Mouse (Mus musculus) CH12.LX (cell line): ENCODE data around the gene Mob3b. TPM values are rescaled to one million over a fixed set of nuclear protein-coding genes. Genes with fewer than 3 reads are reported as not detected.

ENCODE experiments used
- DNase-seq: peaks from one replicate; pipeline ENCODE4 v3.0.0-alpha.2; 2013; ENCODE audit errors: extremely low read depth
- H3K27ac ChIP-seq: 2 replicates; pipeline ENCODE4 v1.5.1; 2012; ENCODE audit warnings: low read depth, mild to moderate bottlenecking, control low read depth, moderate library complexity; ENCODE audit not compliant: insufficient read depth
- H3K27me3 ChIP-seq: replicated peaks from 2 replicates; pipeline ENCODE3; 2012; ENCODE audit warnings: inconsistent platforms
- H3K36me3 ChIP-seq, 2 experiments: replicated peaks in 1 of 2; 2 replicates each; pipeline versions ENCODE3 to v1.6.1; 2012; ENCODE audit warnings: inconsistent platforms in 1 of 2, low read length in 1 of 2, mild to moderate bottlenecking in 1 of 2, mixed read lengths in 1 of 2, moderate library complexity in 1 of 2; ENCODE audit not compliant: control insufficient read depth in 1 of 2, insufficient read depth in 1 of 2
- H3K4me1 ChIP-seq, 2 experiments: 2 replicates each; pipeline ENCODE4 v1.6.1; 2012; ENCODE audit warnings: inconsistent platforms in 1 of 2, moderate library complexity in 1 of 2; ENCODE audit not compliant: insufficient read depth in 2 of 2, control insufficient read depth in 1 of 2
- H3K4me2 ChIP-seq: 2 replicates; pipeline ENCODE4 v1.6.1; 2012; ENCODE audit warnings: low read depth, mild to moderate bottlenecking, control low read depth; ENCODE audit not compliant: poor library complexity, insufficient read depth, severe bottlenecking
- H3K4me3 ChIP-seq, 3 experiments: fragments of 150-350 bp in 1 of 3; sonication (generic) in 1 of 3; replicated peaks in 1 of 3; 2 replicates each; pipeline versions ENCODE3 to v1.5.1; 2011 to 2012; ENCODE audit warnings: low read depth in 2 of 3, low read length in 2 of 3, mild to moderate bottlenecking in 2 of 3, moderate library complexity in 2 of 3, control low read depth in 1 of 3, improper control_type of control experiment in 1 of 3, inconsistent platforms in 1 of 3, mixed read lengths in 1 of 3; ENCODE audit not compliant: poor library complexity in 1 of 3
- H3K79me2 ChIP-seq: replicated peaks from 2 replicates; pipeline ENCODE4 v1.6.1; 2012; ENCODE audit warnings: mild to moderate bottlenecking, moderate library complexity; ENCODE audit not compliant: control insufficient read depth, poor library complexity, insufficient read depth, severe bottlenecking; ENCODE audit errors: extremely low read depth
- H3K9ac ChIP-seq: 2 replicates; pipeline ENCODE4 v1.6.1; 2012; ENCODE audit warnings: low read depth, mild to moderate bottlenecking, control low read depth, moderate library complexity; ENCODE audit not compliant: insufficient read depth
- H3K9me3 ChIP-seq: replicated peaks from 2 replicates; pipeline ENCODE3; 2012; ENCODE audit warnings: low read length, inconsistent platforms, mixed read lengths
- BHLHE40 ChIP-seq: IDR thresholded peaks from 2 replicates; pipeline ENCODE4 v1.6.1; 2011; ENCODE audit warnings: mild to moderate bottlenecking, low read depth, low read length, improper control_type of control experiment
- CHD2 ChIP-seq: IDR thresholded peaks from 2 replicates; pipeline ENCODE4 v1.6.1; 2011; ENCODE audit warnings: low read length, improper control_type of control experiment
- E2F4 ChIP-seq: IDR thresholded peaks from 2 replicates; pipeline ENCODE4 v1.6.1; 2011; ENCODE audit warnings: low read depth, low read length, improper control_type of control experiment; ENCODE audit not compliant: insufficient replicate concordance
- EP300 ChIP-seq: IDR thresholded peaks from 2 replicates; pipeline ENCODE4 v1.6.1; 2011; ENCODE audit warnings: low read length, improper control_type of control experiment
- ETS1 ChIP-seq: conservative IDR thresholded peaks from 2 replicates; pipeline ENCODE4 v1.6.1; 2012; ENCODE audit warnings: low read depth, mild to moderate bottlenecking, inconsistent platforms, low read length, improper control_type of control experiment, moderate library complexity
- GABPA ChIP-seq: IDR thresholded peaks from 2 replicates; pipeline ENCODE4 v1.6.1; 2012; ENCODE audit warnings: low read depth, low read length, improper control_type of control experiment, inconsistent platforms; ENCODE audit not compliant: insufficient replicate concordance
- HCFC1 ChIP-seq: IDR thresholded peaks from 2 replicates; pipeline ENCODE4 v1.6.1; 2012; ENCODE audit warnings: low read depth, mild to moderate bottlenecking, inconsistent platforms, low read length, improper control_type of control experiment
- IRF4 ChIP-seq: IDR thresholded peaks from 2 replicates; pipeline ENCODE4 v1.6.1; 2014; ENCODE audit warnings: low read depth, mild to moderate bottlenecking, inconsistent platforms, low read length, improper control_type of control experiment
- JUN ChIP-seq: IDR thresholded peaks from 2 replicates; pipeline ENCODE4 v1.6.1; 2011; ENCODE audit warnings: low read depth, mild to moderate bottlenecking, low read length, improper control_type of control experiment, moderate library complexity; ENCODE audit not compliant: insufficient read depth
- JUND ChIP-seq: conservative IDR thresholded peaks from 2 replicates; pipeline ENCODE4 v1.6.1; 2011; ENCODE audit warnings: low read depth, low read length, improper control_type of control experiment
- MAFK ChIP-seq: IDR thresholded peaks from 2 replicates; pipeline ENCODE4 v1.6.1; 2011; ENCODE audit warnings: low read length, improper control_type of control experiment; ENCODE audit not compliant: insufficient replicate concordance
- MAX ChIP-seq: IDR thresholded peaks from 2 replicates; pipeline ENCODE4 v1.6.1; 2011; ENCODE audit warnings: low read length, improper control_type of control experiment
- MEF2A ChIP-seq: IDR thresholded peaks from 2 replicates; pipeline ENCODE4 v1.6.1; 2014; ENCODE audit warnings: low read depth, mild to moderate bottlenecking, inconsistent platforms, low read length, improper control_type of control experiment, borderline replicate concordance
- MYC ChIP-seq: IDR thresholded peaks from 2 replicates; pipeline ENCODE4 v1.6.1; 2011; ENCODE audit warnings: low read depth, mild to moderate bottlenecking, improper control_type of control experiment, low read length
- NELFE ChIP-seq: IDR thresholded peaks from 2 replicates; pipeline ENCODE4 v1.6.1; 2011; ENCODE audit warnings: low read depth, low read length, improper control_type of control experiment
- NRF1 ChIP-seq: IDR thresholded peaks from 2 replicates; pipeline ENCODE4 v1.6.1; 2014; ENCODE audit warnings: low read depth, mild to moderate bottlenecking, inconsistent platforms, low read length, improper control_type of control experiment, moderate library complexity
- POLR2A ChIP-seq: IDR thresholded peaks from 2 replicates; pipeline ENCODE4 v1.6.1; 2011; ENCODE audit warnings: low read depth, mild to moderate bottlenecking, improper control_type of control experiment, low read length
- POLR2AphosphoS2 ChIP-seq: IDR thresholded peaks from 2 replicates; pipeline ENCODE4 v1.6.1; 2011; ENCODE audit warnings: low read depth, low read length, improper control_type of control experiment
- RAD21 ChIP-seq: IDR thresholded peaks from 2 replicates; pipeline ENCODE4 v1.6.1; 2011; ENCODE audit warnings: low read depth, mild to moderate bottlenecking, low read length, improper control_type of control experiment, moderate library complexity
- RCOR1 ChIP-seq: conservative IDR thresholded peaks from 2 replicates; pipeline ENCODE4 v1.6.1; 2012; ENCODE audit warnings: low read depth, mild to moderate bottlenecking, inconsistent platforms, low read length, improper control_type of control experiment
- SMC3 ChIP-seq: IDR thresholded peaks from 2 replicates; pipeline ENCODE4 v1.6.1; 2011; ENCODE audit warnings: low read depth, low read length, improper control_type of control experiment
- TBP ChIP-seq: conservative IDR thresholded peaks from 2 replicates; pipeline ENCODE4 v1.6.1; 2011; ENCODE audit warnings: low read depth, low read length, improper control_type of control experiment
- TCF12 ChIP-seq: IDR thresholded peaks from 2 replicates; pipeline ENCODE4 v1.6.1; 2014; ENCODE audit warnings: low read depth, mild to moderate bottlenecking, inconsistent platforms, low read length, improper control_type of control experiment
- USF2 ChIP-seq: conservative IDR thresholded peaks from 2 replicates; pipeline ENCODE4 v1.6.1; 2011; ENCODE audit warnings: low read depth, low read length, improper control_type of control experiment
- ZC3H11A ChIP-seq: IDR thresholded peaks from 2 replicates; pipeline ENCODE4 v1.6.1; 2012; ENCODE audit warnings: low read depth, mild to moderate bottlenecking, inconsistent platforms, low read length, improper control_type of control experiment
- ZKSCAN1 ChIP-seq: IDR thresholded peaks from 2 replicates; pipeline ENCODE4 v1.6.1; 2012; ENCODE audit warnings: low read depth, inconsistent platforms, low read length, improper control_type of control experiment, borderline replicate concordance
- ZNF384 ChIP-seq: IDR thresholded peaks from 2 replicates; pipeline ENCODE4 v1.6.1; 2012; ENCODE audit warnings: low read depth, low read length, improper control_type of control experiment, inconsistent platforms
- dilution Hi-C: fragments of 300-500 bp; cut with MboI; formaldehyde crosslinking; loops from 2 replicates; pipeline ENCODE4 v1.14.3; 2020; ENCODE audit warnings: low sequenced_read_pairs; ENCODE audit not compliant: extremely low pct_unique_long_range_greater_than_20kb, extremely low pct_ligation_motif_present
- in situ Hi-C: fragments of 300-500 bp; cut with MboI; formaldehyde crosslinking; loops from 3 replicates; pipeline ENCODE4 v1.14.3; 2019; ENCODE audit warnings: low sequenced_read_pairs, low pct_ligation_motif_present, low pct_unique_long_range_greater_than_20kb, mixed read lengths
- polyA plus RNA-seq: library from polyadenylated mRNA; unstranded; fragments of >175 nt; gene quantifications from 2 replicates; pipeline ENCODE4 v1.2.1, GENCODE M21; 2012; ENCODE audit warnings: low read depth; ENCODE audit not compliant: insufficient read length
- total RNA-seq, 2 experiments: library from RNA; depleted of rRNA; stranded (reverse); fragments of 300-350 nt in 1 of 2; fragments of >200 nt in 1 of 2; gene quantifications; 2 replicates each; pipeline ENCODE4 v1.2.3; 2012 to 2014

The Mob3b gene
- total and polyA plus RNA-seq, 3 experiments = 3.5 to 11.7 (median 11.0) TPM

GRCm38 (mm10) chr4:35084060-35084459 is 73.2 kb downstream of the Mob3b start:
- no peak overlapping the region for H3K27ac ChIP-seq
- H3K4me1 ChIP-seq = peaks cover 0 to 21% of the 10 kb centered on the region in 2 experiments; a peak in 2 of 4 replicates
- dilution Hi-C loops (no loop called here), in situ Hi-C loops (no loop called here)
- peaks cover 4% of the 10 kb centered on the region for H3K79me2 ChIP-seq
- H3K36me3 ChIP-seq = peaks cover 0 to 47% of the 10 kb centered on the region in 2 experiments
- no peaks in the 10 kb centered on the region for H3K27me3 ChIP-seq
- H3K4me3 ChIP-seq = no peak overlapping the region
- H3K9me3 ChIP-seq = no peaks in the 10 kb centered on the region
- TF ChIP-seq ZC3H11A (no peak), ETS1 (no peak), RCOR1 (no peak), BHLHE40 (no peak), NRF1 (no peak), TBP (no peak), MYC (no peak), GABPA (no peak), EP300 (no peak), JUND (no peak), IRF4 (no peak), POLR2AphosphoS2 (no peak), ZNF384 (no peak), ZKSCAN1 (no peak), TCF12 (no peak), USF2 (no peak), MAFK (no peak), CHD2 (no peak)
- H3K9ac ChIP-seq = no peak overlapping the region
- H3K4me2 ChIP-seq = no peak overlapping the region
- no peak for DNase-seq

- peaks cover 4% of the 10 kb centered on the region for H3K79me2 ChIP-seq
- dilution Hi-C loops = no loop called here
- no peaks in the 10 kb centered on the region for H3K9me3 ChIP-seq
- DNase-seq = no peak
- no peaks in the 10 kb centered on the region for H3K27me3 ChIP-seq
- no peak overlapping the region for H3K4me3 ChIP-seq
- in situ Hi-C loops = no loop called here
- no peak overlapping the region for H3K9ac ChIP-seq
- H3K4me1 ChIP-seq = peaks cover 0 to 16% of the 10 kb centered on the region in 2 experiments; a peak in 2 of 4 replicates
- no peak overlapping the region for H3K4me2 ChIP-seq
- no peak overlapping the region for H3K27ac ChIP-seq
- TF ChIP-seq NRF1 = no peak
- no peak for TF ChIP-seq RAD21
- TF ChIP-seq MEF2A = no peak
- no peak for TF ChIP-seq NELFE
- TF ChIP-seq ETS1 = no peak
- TF ChIP-seq CHD2 = no peak
- TF ChIP-seq MYC = no peak
- no peak for TF ChIP-seq JUN
- TF ChIP-seq E2F4 = no peak
- TF ChIP-seq MAX = no peak
- no peak for TF ChIP-seq ZC3H11A
- no peak for TF ChIP-seq HCFC1
- TF ChIP-seq ZNF384 = no peak
- TF ChIP-seq TBP = no peak
- no peak for TF ChIP-seq POLR2A
- no peak for TF ChIP-seq ZKSCAN1
- no peak for TF ChIP-seq JUND
- no peak for TF ChIP-seq SMC3
- peaks cover 0 to 51% of the 10 kb centered on the region in 2 experiments for H3K36me3 ChIP-seq
Measured at GRCm38 (mm10) chr4:35082476-35083114, 74.7 kb downstream of the Mob3b start.
